Mouse (Mus musculus): ENCODE measurements at regions not wholly inside any gene's neighbourhood (a gene's known extent, or its start where the extent isn't known, plus 50 kb on each side); places are given as distances from the start of the nearest gene placed in this dataset.

- Histone ChIP-seq H3K4me2 (replicated peaks; ENCODE audit: low read depth, low read length) (no peak overlapping the region), H3K9me3 (ENCODE audit: control insufficient read depth, low read length) (no peaks in the 10 kb centered on the region), H3K9ac (ENCODE audit: low read depth, low read length) (no peak overlapping the region), H3K4me1 (replicated peaks; ENCODE audit: control insufficient read depth, insufficient read depth, low read length) (no peaks in the 10 kb centered on the region), H3K27ac (ENCODE audit: low read depth, low read length) (0 out of 2 replicates have a peak overlapping the region, but pooled peaks have one; percentile 13), H3K4me3 (ENCODE audit: low read depth, low read length) (no peak overlapping the region), H3K27me3 (ENCODE audit: control insufficient read depth, insufficient read depth, low read length) (no peaks in the 10 kb centered on the region), H3K36me3 (ENCODE audit: control insufficient read depth, insufficient read depth, low read length) (no peaks in the 10 kb centered on the region)
- ATAC-seq (ENCODE audit: low FRiP score): no peak
- no peak for DNase-seq (ENCODE audit: low spot score)
- WGBS: 65% methylated on average over 4 of the region's 4 CpGs
Observed at GRCm38 (mm10) chr10:17177503-17178278, 545.3 kb upstream of the Cited2 start.

- peak; percentile 49 for DNase-seq (ENCODE audit: low spot score)
- H3K4me1 ChIP-seq (replicated peaks; ENCODE audit: control insufficient read depth, insufficient read depth, low read length): no peaks in the 10 kb centered on the region
- no peak overlapping the region for H3K9ac ChIP-seq (ENCODE audit: low read depth, low read length)
- no peaks in the 10 kb centered on the region for H3K36me3 ChIP-seq (ENCODE audit: control insufficient read depth, insufficient read depth, low read length)
- H3K27me3 ChIP-seq (ENCODE audit: control insufficient read depth, insufficient read depth, low read length): no peaks in the 10 kb centered on the region
- peak; percentile 87 for ATAC-seq (ENCODE audit: low FRiP score)
- H3K4me3 ChIP-seq (ENCODE audit: low read depth, low read length): no peak overlapping the region
- no peaks in the 10 kb centered on the region for H3K9me3 ChIP-seq (ENCODE audit: control insufficient read depth, low read length)
- H3K27ac ChIP-seq (ENCODE audit: low read depth, low read length): no peak overlapping the region
- no peak overlapping the region for H3K4me2 ChIP-seq (replicated peaks; ENCODE audit: low read depth, low read length)
Observed at GRCm38 (mm10) chr10:17178627-17179026, 544.4 kb upstream of the Cited2 start.

- H3K27ac ChIP-seq (ENCODE audit: low read depth, low read length): no peak overlapping the region
- no peak for ATAC-seq (ENCODE audit: low FRiP score)
- no peaks in the 10 kb centered on the region for H3K4me1 ChIP-seq (replicated peaks; ENCODE audit: control insufficient read depth, insufficient read depth, low read length)
- H3K27me3 ChIP-seq (ENCODE audit: control insufficient read depth, insufficient read depth, low read length): no peaks in the 10 kb centered on the region
- WGBS: 65% methylated on average over 2 of the region's 2 CpGs
- H3K4me3 ChIP-seq (ENCODE audit: low read depth, low read length): no peak overlapping the region
- H3K9ac ChIP-seq (ENCODE audit: low read depth, low read length): no peak overlapping the region
- no peaks in the 10 kb centered on the region for H3K9me3 ChIP-seq (ENCODE audit: control insufficient read depth, low read length)
- DNase-seq (ENCODE audit: low spot score): no peak
- H3K36me3 ChIP-seq (ENCODE audit: control insufficient read depth, insufficient read depth, low read length): no peaks in the 10 kb centered on the region
- H3K4me2 ChIP-seq (replicated peaks; ENCODE audit: low read depth, low read length): no peak overlapping the region
Observed at GRCm38 (mm10) chr10:17184418-17184817, 538.6 kb upstream of the Cited2 start.

- Histone ChIP-seq H3K9ac (ENCODE audit: low read depth, low read length) (no peak overlapping the region), H3K9me3 (ENCODE audit: control insufficient read depth, low read length) (no peaks in the 10 kb centered on the region), H3K27me3 (ENCODE audit: control insufficient read depth, insufficient read depth, low read length) (no peaks in the 10 kb centered on the region), H3K4me1 (replicated peaks; ENCODE audit: control insufficient read depth, insufficient read depth, low read length) (no peaks in the 10 kb centered on the region), H3K27ac (ENCODE audit: low read depth, low read length) (no peak overlapping the region), H3K4me3 (ENCODE audit: low read depth, low read length) (no peak overlapping the region), H3K4me2 (replicated peaks; ENCODE audit: low read depth, low read length) (no peak overlapping the region), H3K36me3 (ENCODE audit: control insufficient read depth, insufficient read depth, low read length) (no peaks in the 10 kb centered on the region)
- DNase-seq (ENCODE audit: low spot score) (peak; percentile 29), ATAC-seq (ENCODE audit: low FRiP score) (peak; percentile 73)
- WGBS: 57% methylated on average over 12 of the region's 12 CpGs
Observed at GRCm38 (mm10) chr10:17196205-17196604, 526.8 kb upstream of the Cited2 start.

- H3K27ac ChIP-seq (ENCODE audit: low read depth, low read length): no peak overlapping the region
- peak; percentile 70; the same call in 1 of the 2 replicates for ATAC-seq (ENCODE audit: low FRiP score)
Observed at GRCm38 (mm10) chr10:17196636-17197035, 526.4 kb upstream of the Cited2 start.

GRCm38 (mm10) chr10:17200524-17201426, 522.2 kb upstream of the Cited2 start:
- no peak for DNase-seq (ENCODE audit: low spot score)
- 78% methylated on average over 8 of the region's 8 CpGs for WGBS

More at GRCm38 (mm10) chr10:17196636-17197035, 526.4 kb upstream of the Cited2 start:
- 28% methylated on average over 1 of the region's 1 CpGs for WGBS
- DNase-seq (ENCODE audit: low spot score): no peak
- H3K9me3 ChIP-seq (ENCODE audit: control insufficient read depth, low read length): no peaks in the 10 kb centered on the region
- H3K9ac ChIP-seq (ENCODE audit: low read depth, low read length): no peak overlapping the region
- H3K4me3 ChIP-seq (ENCODE audit: low read depth, low read length): no peak overlapping the region
- H3K4me2 ChIP-seq (replicated peaks; ENCODE audit: low read depth, low read length): no peak overlapping the region
- no peaks in the 10 kb centered on the region for H3K36me3 ChIP-seq (ENCODE audit: control insufficient read depth, insufficient read depth, low read length)
- no peaks in the 10 kb centered on the region for H3K4me1 ChIP-seq (replicated peaks; ENCODE audit: control insufficient read depth, insufficient read depth, low read length)
- no peaks in the 10 kb centered on the region for H3K27me3 ChIP-seq (ENCODE audit: control insufficient read depth, insufficient read depth, low read length)

GRCm38 (mm10) chr10:17201427-17201745, 521.6 kb upstream of the Cited2 start:
- H3K9me3 ChIP-seq (ENCODE audit: control insufficient read depth, low read length): no peaks in the 10 kb centered on the region
- no peaks in the 10 kb centered on the region for H3K36me3 ChIP-seq (ENCODE audit: control insufficient read depth, insufficient read depth, low read length)
- H3K9ac ChIP-seq (ENCODE audit: low read depth, low read length): no peak overlapping the region
- no peaks in the 10 kb centered on the region for H3K4me1 ChIP-seq (replicated peaks; ENCODE audit: control insufficient read depth, insufficient read depth, low read length)
- no peak overlapping the region for H3K4me3 ChIP-seq (ENCODE audit: low read depth, low read length)
- 88% methylated on average over 1 of the region's 1 CpGs for WGBS
- no peak for DNase-seq (ENCODE audit: low spot score)
- H3K4me2 ChIP-seq (replicated peaks; ENCODE audit: low read depth, low read length): no peak overlapping the region
- H3K27me3 ChIP-seq (ENCODE audit: control insufficient read depth, insufficient read depth, low read length): no peaks in the 10 kb centered on the region
- ATAC-seq (ENCODE audit: low FRiP score): no peak
- no peak overlapping the region for H3K27ac ChIP-seq (ENCODE audit: low read depth, low read length)

More at GRCm38 (mm10) chr10:17200524-17201426, 522.2 kb upstream of the Cited2 start:
- no peak overlapping the region for H3K9ac ChIP-seq (ENCODE audit: low read depth, low read length)
- ATAC-seq (ENCODE audit: low FRiP score): no peak
- H3K4me3 ChIP-seq (ENCODE audit: low read depth, low read length): no peak overlapping the region
- no peaks in the 10 kb centered on the region for H3K4me1 ChIP-seq (replicated peaks; ENCODE audit: control insufficient read depth, insufficient read depth, low read length)
- H3K27me3 ChIP-seq (ENCODE audit: control insufficient read depth, insufficient read depth, low read length): no peaks in the 10 kb centered on the region
- no peaks in the 10 kb centered on the region for H3K36me3 ChIP-seq (ENCODE audit: control insufficient read depth, insufficient read depth, low read length)
- H3K4me2 ChIP-seq (replicated peaks; ENCODE audit: low read depth, low read length): no peak overlapping the region
- H3K27ac ChIP-seq (ENCODE audit: low read depth, low read length): no peak overlapping the region
- H3K9me3 ChIP-seq (ENCODE audit: control insufficient read depth, low read length): no peaks in the 10 kb centered on the region

GRCm38 (mm10) chr10:17202556-17203415, 520.2 kb upstream of the Cited2 start:
- H3K4me3 ChIP-seq (ENCODE audit: low read depth, low read length): no peak overlapping the region
- peak overlapping the region; percentile 48 for H3K27ac ChIP-seq (ENCODE audit: low read depth, low read length)
- H3K9ac ChIP-seq (ENCODE audit: low read depth, low read length): no peak overlapping the region
- WGBS: 14% methylated on average over 4 of the region's 4 CpGs
- H3K9me3 ChIP-seq (ENCODE audit: control insufficient read depth, low read length): no peaks in the 10 kb centered on the region
- ATAC-seq (ENCODE audit: low FRiP score) (peak; percentile 92), DNase-seq (ENCODE audit: low spot score) (peak; percentile 52)
- no peaks in the 10 kb centered on the region for H3K27me3 ChIP-seq (ENCODE audit: control insufficient read depth, insufficient read depth, low read length)
- H3K4me1 ChIP-seq (replicated peaks; ENCODE audit: control insufficient read depth, insufficient read depth, low read length): no peaks in the 10 kb centered on the region
- H3K36me3 ChIP-seq (ENCODE audit: control insufficient read depth, insufficient read depth, low read length): no peaks in the 10 kb centered on the region
- H3K4me2 ChIP-seq (replicated peaks; ENCODE audit: low read depth, low read length): no peak overlapping the region
